8 mouse cellular contexts compared by ENCODE assay signal in genomic region chr9:65196738-65197569, GRCm38 (mm10). TPM values are rescaled to one million over a fixed set of nuclear protein-coding genes. Genes with fewer than 3 reads are reported as not detected.
DNase-seq lines count a peak whose midpoint lies in the region; ATAC-seq and TF ChIP-seq lines count a peak whose summit lies in the region.

No protein-coding gene starts in this region.

- H3K9ac ChIP-seq in heart, embryonic 12.5 days, result peak overlapping the region; percentile 14; the same call in 1 of the 2 replicates
- H3K9ac ChIP-seq in kidney, embryonic 16.5 days (replicated peaks; ENCODE audit: low read length), result peak overlapping the region; percentile 50; the same call in 1 of the 2 replicates
- H3K9ac ChIP-seq in liver, adult 2 months (ENCODE audit: low read depth, low read length), result no peak overlapping the region

- peak overlapping the region; percentile 93 for H3K27ac ChIP-seq in heart, embryonic 12.5 days (ENCODE audit: poor library complexity, severe bottlenecking)
- peak overlapping the region; percentile 95 for H3K27ac ChIP-seq in kidney, embryonic 16.5 days (ENCODE audit: low read length)
- peak overlapping the region; percentile 61 for H3K27ac ChIP-seq in liver, adult 2 months (replicated peaks; ENCODE audit: insufficient read depth, low read depth, low read length)

- ATAC-seq in heart, embryonic 12.5 days (ENCODE audit: insufficient number of reproducible peaks, low FRiP score), result peak; percentile 79
- ATAC-seq in kidney, embryonic 16.5 days (ENCODE audit: low FRiP score, low TSS enrichment), result peak; percentile 71
- ATAC-seq in monocyte, adult 5-6 weeks (replicated peaks; ENCODE audit: insufficient number of reproducible peaks, low FRiP score, low TSS enrichment, poor library complexity, severe bottlenecking), result peak; percentile 60

- no peaks in the 10 kb centered on the region for H3K79me3 ChIP-seq in C2C12 (ENCODE audit: low read depth)

- H3K27me3 ChIP-seq in C2C12 (ENCODE audit: control insufficient read depth, insufficient read depth, insufficient read length), result no peaks in the 10 kb centered on the region
- H3K27me3 ChIP-seq in erythroblast, embryonic 14.5 days (ENCODE audit: control insufficient read depth), result no peaks in the 10 kb centered on the region
- no peaks in the 10 kb centered on the region for H3K27me3 ChIP-seq in heart, embryonic 12.5 days (replicated peaks)
- no peaks in the 10 kb centered on the region for H3K27me3 ChIP-seq in kidney, embryonic 16.5 days (ENCODE audit: insufficient read depth, low read length)
- no peaks in the 10 kb centered on the region for H3K27me3 ChIP-seq in liver, adult 2 months (ENCODE audit: control insufficient read depth, insufficient read depth, low read length)

- TF ChIP-seq CTCF in C2C12 (IDR thresholded peaks at IDR 0.05; ENCODE audit: control insufficient read depth, insufficient read depth, insufficient read length), result peak; percentile 56
- TF ChIP-seq CTCF in liver, adult 2 months (IDR thresholded peaks at IDR 0.05; ENCODE audit: low read depth, low read length), result peak; percentile 85

- no peak overlapping the region for H3K4me3 ChIP-seq in C2C12 (ENCODE audit: insufficient read depth, poor library complexity, severe bottlenecking)
- H3K4me3 ChIP-seq in erythroblast, embryonic 14.5 days (replicated peaks), result peak overlapping the region; percentile 27
- no peak overlapping the region for H3K4me3 ChIP-seq in heart, embryonic 12.5 days
- H3K4me3 ChIP-seq in kidney, embryonic 16.5 days (ENCODE audit: low read length), result 0 out of 2 replicates have a peak overlapping the region, but pooled peaks have one; percentile 13
- H3K4me3 ChIP-seq in liver, adult 2 months (ENCODE audit: insufficient read depth, low read depth, low read length), result peak overlapping the region; percentile 20; the same call in 1 of the 2 replicates

- peak; percentile 91 for DNase-seq in brain, adult 2 months (ENCODE audit: low read depth, low spot score)
- DNase-seq in liver, adult 2 months (ENCODE audit: extremely low read depth, low read depth, low spot score), result no peak
- peak; percentile 89 to 93 for DNase-seq in spleen, postnatal 36 days (ENCODE audit: low spot score in 2 of 2)

- TF ChIP-seq POLR2A in liver, adult 2 months (IDR thresholded peaks at IDR 0.05; ENCODE audit: extremely low read depth, insufficient read depth, low read length), result no peak

- no peaks in the 10 kb centered on the region for H3K79me2 ChIP-seq in C2C12 (ENCODE audit: control insufficient read depth, insufficient read depth)
- H3K79me2 ChIP-seq in liver, adult 2 months (ENCODE audit: control insufficient read depth, insufficient read depth, low read length), result no peaks in the 10 kb centered on the region

- H3K4me2 ChIP-seq in heart, embryonic 12.5 days, result no peak overlapping the region
- peak overlapping the region; percentile 39 for H3K4me2 ChIP-seq in kidney, embryonic 16.5 days (replicated peaks; ENCODE audit: low read depth, low read length)

- no peak overlapping the region for H3ac ChIP-seq in C2C12 (ENCODE audit: control insufficient read depth, insufficient read length, low read depth)

- no peaks in the 10 kb centered on the region for H3K36me3 ChIP-seq in C2C12 (ENCODE audit: control insufficient read depth, insufficient read depth)
- no peaks in the 10 kb centered on the region for H3K36me3 ChIP-seq in erythroblast, embryonic 14.5 days (ENCODE audit: control insufficient read depth)
- no peaks in the 10 kb centered on the region for H3K36me3 ChIP-seq in heart, embryonic 12.5 days
- H3K36me3 ChIP-seq in kidney, embryonic 16.5 days (ENCODE audit: insufficient read depth, low read length), result no peaks in the 10 kb centered on the region
- no peaks in the 10 kb centered on the region for H3K36me3 ChIP-seq in liver, adult 2 months (ENCODE audit: control insufficient read depth, insufficient read depth, low read length)

- H3K4me1 ChIP-seq in erythroblast, embryonic 14.5 days (ENCODE audit: control insufficient read depth), result peaks cover 72% of the 10 kb centered on the region
- peaks cover 32% of the 10 kb centered on the region for H3K4me1 ChIP-seq in heart, embryonic 12.5 days (replicated peaks)
- peaks cover 31% of the 10 kb centered on the region for H3K4me1 ChIP-seq in kidney, embryonic 16.5 days (ENCODE audit: insufficient read depth, low read length)
- H3K4me1 ChIP-seq in liver, adult 2 months (ENCODE audit: control insufficient read depth, insufficient read depth, low read length), result peaks cover 27% of the 10 kb centered on the region

- no peaks in the 10 kb centered on the region for H3K9me3 ChIP-seq in erythroblast, embryonic 14.5 days (ENCODE audit: control insufficient read depth, low read length)
- no peaks in the 10 kb centered on the region for H3K9me3 ChIP-seq in heart, embryonic 12.5 days (replicated peaks)
- no peaks in the 10 kb centered on the region for H3K9me3 ChIP-seq in kidney, embryonic 16.5 days (ENCODE audit: low read length)

- WGBS in heart, embryonic 12.5 days, result 16% methylated on average over 26 of the region's 26 CpGs
- 13% methylated on average over 26 of the region's 26 CpGs for WGBS in kidney, embryonic 16.5 days
- WGBS in liver, adult 2 months, result 18% methylated on average over 26 of the region's 26 CpGs

TF ChIP-seq in C2C12, 6 proteins besides CTCF, POLR2A, EP300 and RAD21:
- TF ChIP-seq CEBPB (IDR thresholded peaks at IDR 0.05; ENCODE audit: low read depth) (no peak), FOSL1 (IDR thresholded peaks at IDR 0.05; ENCODE audit: insufficient read depth, low read length, poor library complexity, severe bottlenecking) (no peak)

RNA-seq across cellular contexts. Expression of gene Parp16, which starts 1.8 kb away (rescaled TPM):
- polyA plus RNA-seq in C2C12 (2012; fragmentation: generic; extraction: Trizol), result 2.1 TPM
- 3.0 and 3.3 TPM in 2 replicates for polyA plus RNA-seq in erythroblast, embryonic 14.5 days (2012)
- polyA plus RNA-seq in heart, embryonic 12.5 days (2016; fragmentation: Nextera tagmentation; extraction: Ambion mirVana), result 5.0 and 5.8 TPM in 2 replicates
- polyA plus RNA-seq in kidney, embryonic 16.5 days (2015; fragmentation: Nextera tagmentation; extraction: Ambion mirVana), result 7.4 and 8.6 TPM in 2 replicates
- 11.3 and 12.6 TPM in 2 replicates for total RNA-seq in liver, adult 2 months (2014; rRNA removed)
- polyA plus RNA-seq in liver, adult 2 months (2012; rRNA removed), result 11.4 and 13.6 TPM in 2 replicates
- 1.9 to 3.1 TPM (median 2.3 TPM) in 3 replicates for total RNA-seq in monocyte, adult 5-6 weeks (2017)

RNA-seq across cellular contexts. Expression of gene Igdcc3, which starts 56.0 kb away (rescaled TPM):
- polyA plus RNA-seq in C2C12 (2012; fragmentation: generic; extraction: Trizol), result not detected
- not detected in 2 replicates for polyA plus RNA-seq in erythroblast, embryonic 14.5 days (2012)
- polyA plus RNA-seq in heart, embryonic 12.5 days (2016; fragmentation: Nextera tagmentation; extraction: Ambion mirVana), result 4.8 and 5.5 TPM in 2 replicates
- polyA plus RNA-seq in kidney, embryonic 16.5 days (2015; fragmentation: Nextera tagmentation; extraction: Ambion mirVana), result 3.2 and 3.3 TPM in 2 replicates
- not detected in 2 replicates for total RNA-seq in liver, adult 2 months (2014; rRNA removed)
- not detected in 2 replicates for polyA plus RNA-seq in liver, adult 2 months (2012; rRNA removed)
- total RNA-seq in monocyte, adult 5-6 weeks (2017), result not detected in 3 replicates

Comparison
In these comparisons a context has a peak if more than half of its experiments do, and no peak if none do; other contexts are left out.
1. H3K4me3 ChIP-seq: peak in erythroblast, embryonic 14.5 days (single experiment), kidney, embryonic 16.5 days (single experiment) and liver, adult 2 months (single experiment); none in C2C12 (single experiment) and heart, embryonic 12.5 days (single experiment).
2. Peak in every context shown above with its lines, with median percentiles within 50 percentile points of each other: ATAC-seq and H3K27ac ChIP-seq.